Mouse (Mus musculus) ES-CJ7 (cell line): Measurements from ENCODE around the gene Rpl27a.

Source experiments
- DNase-seq: peaks from one replicate; pipeline ENCODE4 v3.0.0; 2011; ENCODE audit warnings: low read depth, low spot score

Gene Rpl27a

DNA sequence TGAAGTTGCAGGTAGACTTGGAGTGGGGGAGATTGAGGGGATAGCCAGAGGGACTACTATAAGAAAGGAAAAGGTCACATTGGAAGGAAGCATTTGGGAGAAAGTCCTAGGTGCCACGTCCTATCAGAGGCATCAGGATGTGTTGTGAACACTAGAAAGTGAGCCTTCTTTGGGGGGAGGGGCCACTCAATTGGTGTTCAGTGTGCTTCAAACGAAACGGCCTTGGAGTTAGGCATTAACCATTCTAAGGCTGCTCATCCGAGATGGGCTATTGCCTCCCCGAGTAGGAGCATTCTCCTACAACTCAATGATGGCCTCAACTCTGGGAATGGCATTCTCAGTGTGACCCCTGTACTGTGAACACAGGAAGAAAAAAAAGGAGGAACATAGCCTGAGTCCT, 43.7 kb downstream of the Rpl27a start:
- peak; percentile 21 for DNase-seq

DNA sequence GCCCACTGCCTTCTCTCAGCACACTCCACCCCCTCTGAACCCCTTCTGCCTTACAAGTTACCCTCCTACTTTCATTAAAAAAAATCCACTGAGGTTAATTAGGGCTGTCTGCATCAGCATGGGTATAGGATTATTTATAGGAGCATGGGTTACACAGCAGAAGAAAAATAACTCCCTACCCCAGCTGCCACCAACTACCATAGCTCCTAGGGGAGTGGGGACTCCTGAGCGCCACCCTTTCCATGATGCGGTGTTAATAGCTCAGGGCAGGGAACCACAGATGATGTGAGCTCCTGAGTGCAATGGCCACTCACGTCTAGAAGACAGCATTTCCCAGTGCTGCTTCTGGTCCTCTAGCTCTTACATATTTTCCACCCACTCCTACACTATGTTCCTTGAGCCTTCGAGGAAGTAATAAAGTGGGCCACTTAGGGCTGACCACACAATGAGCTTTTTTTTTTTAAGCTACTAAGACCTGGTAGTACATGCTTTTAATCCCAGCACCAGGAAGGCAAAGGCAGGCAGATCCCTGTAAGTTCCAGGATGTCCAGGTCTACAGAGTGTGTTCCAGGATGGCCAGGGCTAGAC, 44.9 kb downstream of the Rpl27a start:
- DNase-seq = no peak

DNA sequence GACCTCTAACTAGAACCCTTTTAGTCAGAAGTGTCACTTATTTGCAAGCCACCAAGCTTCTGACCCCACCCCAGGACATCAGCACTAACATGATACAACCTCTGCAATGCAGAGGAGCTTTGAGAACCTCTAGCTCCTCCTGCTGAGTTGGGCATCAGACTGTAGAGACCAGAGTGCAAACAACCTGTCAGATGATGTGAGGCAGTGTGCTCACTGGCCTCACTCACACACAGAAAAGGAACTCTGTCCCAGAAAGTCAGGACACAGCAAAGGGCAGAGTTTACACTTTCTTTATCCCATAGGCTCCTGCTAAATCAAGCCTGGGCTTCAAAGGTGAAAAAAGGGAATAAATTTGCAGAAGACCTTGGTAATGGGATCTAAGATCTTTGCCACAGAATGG, 47.4 kb downstream of the Rpl27a start:
- DNase-seq = no peak

DNA sequence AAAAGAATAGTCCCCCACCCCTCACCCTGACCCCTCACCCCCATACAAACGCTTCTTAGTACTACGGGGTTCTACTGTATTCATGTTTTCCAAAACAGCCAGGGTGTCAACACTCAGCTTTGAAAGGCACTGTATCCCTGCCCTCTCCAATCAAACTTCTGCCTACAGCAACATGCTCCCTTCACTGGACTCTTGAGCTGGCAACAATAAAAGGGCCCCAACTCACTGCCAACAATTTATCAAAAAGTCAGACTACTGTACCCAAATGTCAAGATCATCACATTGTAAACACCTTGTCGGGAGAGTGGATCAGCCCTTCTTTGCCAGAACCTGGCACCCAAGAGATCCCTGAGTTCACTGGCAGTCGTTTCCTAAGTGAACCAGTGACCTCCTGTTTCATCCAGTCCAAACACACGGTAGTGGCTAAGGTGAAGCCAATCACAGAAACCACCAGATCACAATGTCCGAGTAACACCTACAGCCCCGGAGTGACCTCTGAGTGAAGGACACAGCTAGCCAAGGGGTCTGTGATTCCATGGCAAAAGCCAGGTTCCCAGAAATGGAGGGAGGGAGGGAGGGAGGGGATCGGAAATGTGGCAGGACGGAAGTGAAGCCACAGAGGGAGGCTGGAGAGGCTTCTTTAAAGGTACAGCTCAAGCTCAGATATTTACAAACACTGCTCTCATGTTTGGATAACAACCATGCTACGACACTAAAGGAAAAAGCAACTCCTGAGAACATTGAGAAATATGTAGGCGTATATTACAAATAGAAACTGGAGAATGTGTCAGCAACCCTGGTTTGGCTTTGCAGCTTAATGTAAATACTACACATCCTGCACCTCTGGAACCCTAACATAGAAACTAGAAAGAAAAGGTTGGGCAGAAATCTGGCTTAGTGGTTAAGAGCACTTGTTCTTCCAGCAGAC, 48.2 kb downstream of the Rpl27a start:
- peak; percentile 33 for DNase-seq

DNA sequence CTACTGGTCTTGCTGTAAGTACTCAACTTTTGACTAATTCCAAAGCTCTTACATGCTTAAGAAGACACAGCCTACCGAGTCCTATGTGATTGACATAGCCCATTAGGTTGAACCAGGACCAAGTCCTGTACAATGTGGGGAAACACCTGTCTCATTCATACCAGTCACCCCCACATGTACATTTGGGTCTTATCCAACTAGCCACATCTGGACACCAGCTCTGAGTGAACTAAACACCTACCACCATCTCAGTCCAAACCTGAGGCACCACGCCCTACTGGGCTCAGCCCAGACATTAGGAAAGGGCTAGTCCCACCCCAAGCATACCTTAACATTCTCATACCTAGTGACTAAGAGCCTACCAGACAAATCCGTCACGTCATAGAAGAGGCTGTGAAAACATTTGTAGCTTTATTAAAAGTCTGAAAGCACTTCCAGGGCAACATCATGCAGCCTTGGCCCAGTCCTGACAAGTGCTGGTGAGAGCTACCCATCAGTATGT, 49.5 kb downstream of the Rpl27a start:
- no peak for DNase-seq
